Mouse (Mus musculus) limb, embryonic 10.5 days (tissue): ENCODE results near the gene Cmtm4. TPM values are rescaled to one million over a fixed set of nuclear protein-coding genes. Genes with fewer than 3 reads are reported as not detected.
A peak's percentile ranks its signal among the peaks of the same experiment; 100 is the strongest.

ENCODE experiments used
- DNase-seq: peaks from one replicate; pipeline ENCODE4 v3.0.0-alpha.2; 2017; ENCODE audit warnings: low spot score
- H3K27ac ChIP-seq: fragments of 300-500 bp; sonication (generic); 2 replicates; pipeline ENCODE4 v1.5.1; 2016; ENCODE audit warnings: mild to moderate bottlenecking
- H3K27me3 ChIP-seq: fragments of 300-500 bp; sonication (generic); 2 replicates; pipeline ENCODE4 v1.6.1; 2016; ENCODE audit warnings: low read depth, mild to moderate bottlenecking; ENCODE audit not compliant: poor library complexity, severe bottlenecking
- H3K36me3 ChIP-seq: fragments of 300-500 bp; sonication (generic); 2 replicates; pipeline ENCODE4 v1.6.1; 2016; ENCODE audit warnings: mild to moderate bottlenecking, moderate library complexity
- H3K4me1 ChIP-seq: fragments of 300-500 bp; sonication (generic); 2 replicates; pipeline ENCODE4 v1.6.1; 2016
- H3K4me3 ChIP-seq: fragments of 300-500 bp; sonication (generic); 2 replicates; pipeline ENCODE4 v1.5.1; 2016; ENCODE audit warnings: mild to moderate bottlenecking, moderate library complexity
- H3K9me3 ChIP-seq: fragments of 300-500 bp; sonication (generic); replicated peaks from 2 replicates; pipeline ENCODE4 v1.6.1; 2016; ENCODE audit warnings: mild to moderate bottlenecking
- WGBS: fragments of 180-500 bp; shearing (Covaris S2); methylation state at CpG from one replicate; pipeline ENCODE4 v1.1.7; 2016; 5-methylcytosine and 5-hydroxymethylcytosine counted together
- polyA plus RNA-seq: library from polyadenylated mRNA; unstranded; fragments of >200 nt; fragmentation: Nextera tagmentation; extraction: Ambion mirVana; gene quantifications from 2 replicates; pipeline ENCODE4 v1.2.1, GENCODE M21; 2016

Cmtm4 gene
- polyA plus RNA-seq, 1 experiment from 2014 or later, result 2.3 TPM

DNA sequence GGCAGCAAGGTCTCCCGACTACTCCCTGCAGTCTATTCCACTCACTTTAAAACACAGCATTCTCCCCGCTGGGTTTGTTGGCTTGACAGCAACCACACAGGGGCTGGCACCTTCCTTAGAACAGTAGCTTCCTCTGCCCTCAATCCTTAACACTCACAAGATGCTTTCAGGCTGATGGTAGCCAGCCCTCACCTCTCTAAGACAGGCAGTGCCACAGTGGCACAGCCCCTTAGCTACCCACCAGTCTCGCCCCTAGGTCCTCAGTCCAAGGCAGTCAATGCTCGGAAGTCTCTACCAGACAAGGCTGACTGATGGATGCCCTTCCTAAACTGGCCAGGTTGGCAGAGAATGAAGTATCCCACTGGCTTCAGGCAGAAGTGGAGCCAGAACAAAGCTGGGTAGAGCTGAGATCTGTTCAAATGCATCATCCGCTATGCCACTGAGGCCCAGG is 14.6 kb downstream of the Cmtm4 start:
- Histone ChIP-seq H3K9me3 (no peaks in the 10 kb centered on the region), H3K27ac (no peak overlapping the region), H3K4me1 (peaks cover 20% of the 10 kb centered on the region), H3K4me3 (no peak overlapping the region), H3K27me3 (no peaks in the 10 kb centered on the region), H3K36me3 (no peaks in the 10 kb centered on the region)
- no peak for DNase-seq
- WGBS, result 79% methylated on average over 5 of the region's 5 CpGs

- Histone ChIP-seq H3K27me3 (no peaks in the 10 kb centered on the region), H3K4me3 (no peak overlapping the region), H3K9me3 (no peaks in the 10 kb centered on the region), H3K27ac (no peak overlapping the region), H3K36me3 (no peaks in the 10 kb centered on the region), H3K4me1 (peaks cover 25% of the 10 kb centered on the region)
- WGBS, result 89% methylated on average over 7 of the region's 7 CpGs
- DNase-seq, result no peak
Measured at GRCm38 (mm10) chr8:104380269-104380668, 15.3 kb downstream of the Cmtm4 start.

DNA sequence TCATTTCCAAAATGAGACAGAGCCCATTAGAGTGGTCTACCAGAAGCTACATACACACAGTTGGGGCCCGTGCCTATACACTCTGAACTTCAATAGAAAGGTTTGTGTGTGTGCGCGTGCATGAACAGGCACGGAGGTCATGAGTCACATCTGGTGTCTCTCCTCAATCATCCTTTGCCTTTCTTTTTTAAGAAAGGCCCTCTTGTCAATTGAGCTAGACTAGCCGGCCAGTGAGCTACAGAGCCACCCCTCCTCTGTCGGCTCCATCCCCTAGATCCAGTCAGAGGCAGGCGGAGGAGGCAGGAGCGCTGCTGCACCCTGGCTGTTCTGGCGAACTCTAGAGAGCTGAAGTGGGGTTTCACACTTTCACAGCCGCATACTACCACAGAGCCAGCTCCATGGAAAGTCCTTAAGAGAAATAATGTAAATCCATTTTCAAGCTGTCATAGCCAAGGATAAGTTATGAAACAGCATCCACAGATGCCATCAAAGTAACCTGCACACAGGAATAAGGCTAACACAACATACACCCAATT is 16.2 kb downstream of the Cmtm4 start:
- H3K9me3 ChIP-seq, result no peaks in the 10 kb centered on the region
- no peaks in the 10 kb centered on the region for H3K36me3 ChIP-seq
- H3K4me1 ChIP-seq, result peaks cover 32% of the 10 kb centered on the region
- no peak for DNase-seq
- 49% methylated on average over 10 of the region's 10 CpGs for WGBS
- H3K27me3 ChIP-seq, result no peaks in the 10 kb centered on the region
- H3K27ac ChIP-seq, result no peak overlapping the region
- H3K4me3 ChIP-seq, result no peak overlapping the region

DNA sequence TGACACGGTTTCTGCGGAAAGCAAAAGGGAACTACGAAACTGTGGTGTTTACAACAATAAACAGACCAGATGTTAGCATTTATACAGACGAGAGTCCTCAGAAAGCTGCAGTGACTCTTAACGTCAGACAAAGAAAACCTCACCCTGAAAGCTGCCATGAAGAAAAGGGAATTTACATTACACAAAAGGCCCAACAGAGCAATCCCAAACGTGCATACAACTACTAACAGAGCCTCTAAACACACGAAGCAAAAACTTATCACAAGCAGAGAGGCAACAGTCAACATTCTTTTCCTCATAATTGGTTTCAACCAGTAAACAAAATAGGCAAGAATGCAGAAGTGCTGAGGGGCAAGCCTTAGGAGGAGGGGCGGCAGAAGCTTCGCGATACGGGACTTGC is 18.9 kb downstream of the Cmtm4 start:
- Histone ChIP-seq H3K27me3 (no peaks in the 10 kb centered on the region), H3K27ac (peak overlapping the region; percentile 34; the same call in 1 of the 2 replicates), H3K4me3 (no peak overlapping the region), H3K4me1 (peaks cover 26% of the 10 kb centered on the region), H3K36me3 (0 out of 2 replicates have a peak, but pooled peaks cover under 1% of the 10 kb centered on the region), H3K9me3 (no peaks in the 10 kb centered on the region)
- no peak for DNase-seq
- 67% methylated on average over 11 of the region's 11 CpGs for WGBS

- H3K9me3 ChIP-seq, result no peaks in the 10 kb centered on the region
- WGBS, result 69% methylated on average over 5 of the region's 5 CpGs
- H3K4me1 ChIP-seq, result peaks cover 21% of the 10 kb centered on the region
- no peak overlapping the region for H3K4me3 ChIP-seq
- 0 out of 2 replicates have a peak overlapping the region, but pooled peaks have one; percentile 1 for H3K27ac ChIP-seq
- H3K27me3 ChIP-seq, result no peaks in the 10 kb centered on the region
- no peak for DNase-seq
- H3K36me3 ChIP-seq, result peaks cover 7% of the 10 kb centered on the region; the same call in 1 of the 2 replicates
Measured at GRCm38 (mm10) chr8:104375959-104376358, 19.6 kb downstream of the Cmtm4 start.

- Histone ChIP-seq H3K4me3 (no peak overlapping the region), H3K27me3 (no peaks in the 10 kb centered on the region), H3K27ac (0 out of 2 replicates have a peak overlapping the region, but pooled peaks have one; percentile 1), H3K9me3 (no peaks in the 10 kb centered on the region), H3K36me3 (peaks cover 7% of the 10 kb centered on the region; the same call in 1 of the 2 replicates), H3K4me1 (peaks cover 18% of the 10 kb centered on the region)
- no peak for DNase-seq
- WGBS, result 64% methylated on average over 14 of the region's 14 CpGs
Measured at GRCm38 (mm10) chr8:104374864-104375846, 20.5 kb downstream of the Cmtm4 start.

- Histone ChIP-seq H3K4me3 (no peak overlapping the region), H3K27ac (no peak overlapping the region), H3K27me3 (no peaks in the 10 kb centered on the region), H3K36me3 (peaks cover 7% of the 10 kb centered on the region; the same call in 1 of the 2 replicates), H3K4me1 (peaks cover 21% of the 10 kb centered on the region), H3K9me3 (no peaks in the 10 kb centered on the region)
- 88% methylated on average over 11 of the region's 11 CpGs for WGBS
- DNase-seq, result no peak
Measured at GRCm38 (mm10) chr8:104374269-104374668, 21.3 kb downstream of the Cmtm4 start.

- Histone ChIP-seq H3K9me3 (no peaks in the 10 kb centered on the region), H3K36me3 (peaks cover 7% of the 10 kb centered on the region; the same call in 1 of the 2 replicates), H3K4me3 (no peak overlapping the region), H3K27me3 (no peaks in the 10 kb centered on the region), H3K27ac (no peak overlapping the region), H3K4me1 (peaks cover 21% of the 10 kb centered on the region)
- 92% methylated on average over 11 of the region's 11 CpGs for WGBS
- DNase-seq, result no peak
Measured at GRCm38 (mm10) chr8:104373779-104374178, 21.8 kb downstream of the Cmtm4 start.

GRCm38 (mm10) chr8:104371121-104371520 is 24.5 kb downstream of the Cmtm4 start:
- no peaks in the 10 kb centered on the region for H3K27me3 ChIP-seq
- H3K36me3 ChIP-seq, result peaks cover 7% of the 10 kb centered on the region; the same call in 1 of the 2 replicates
- no peak overlapping the region for H3K4me3 ChIP-seq
- peaks cover 18% of the 10 kb centered on the region for H3K4me1 ChIP-seq
- H3K27ac ChIP-seq, result no peak overlapping the region
- no peak for DNase-seq
- 86% methylated on average over 6 of the region's 6 CpGs for WGBS
- H3K9me3 ChIP-seq, result no peaks in the 10 kb centered on the region

- WGBS, result 79% methylated on average over 6 of the region's 6 CpGs
- H3K4me1 ChIP-seq, result peaks cover 14% of the 10 kb centered on the region
- no peak overlapping the region for H3K4me3 ChIP-seq
- H3K9me3 ChIP-seq, result no peaks in the 10 kb centered on the region
- H3K36me3 ChIP-seq, result peaks cover 7% of the 10 kb centered on the region; the same call in 1 of the 2 replicates
- H3K27ac ChIP-seq, result no peak overlapping the region
- H3K27me3 ChIP-seq, result no peaks in the 10 kb centered on the region
- DNase-seq, result no peak
Measured at GRCm38 (mm10) chr8:104370071-104370470, 25.5 kb downstream of the Cmtm4 start.

GRCm38 (mm10) chr8:104369591-104369990 is 26.0 kb downstream of the Cmtm4 start:
- peaks cover 7% of the 10 kb centered on the region; the same call in 1 of the 2 replicates for H3K36me3 ChIP-seq
- H3K4me1 ChIP-seq, result peaks cover 10% of the 10 kb centered on the region; the same call in 1 of the 2 replicates
- WGBS, result 91% methylated on average over 12 of the region's 12 CpGs
- no peaks in the 10 kb centered on the region for H3K27me3 ChIP-seq
- DNase-seq, result no peak
- H3K27ac ChIP-seq, result no peak overlapping the region
- no peak overlapping the region for H3K4me3 ChIP-seq
- H3K9me3 ChIP-seq, result no peaks in the 10 kb centered on the region

- no peaks in the 10 kb centered on the region for H3K9me3 ChIP-seq
- no peak overlapping the region for H3K4me3 ChIP-seq
- H3K27ac ChIP-seq, result no peak overlapping the region
- peaks cover 7% of the 10 kb centered on the region; the same call in 1 of the 2 replicates for H3K36me3 ChIP-seq
- 67% methylated on average over 5 of the region's 5 CpGs for WGBS
- DNase-seq, result no peak
- H3K4me1 ChIP-seq, result peaks cover 10% of the 10 kb centered on the region; the same call in 1 of the 2 replicates
- no peaks in the 10 kb centered on the region for H3K27me3 ChIP-seq
Measured at GRCm38 (mm10) chr8:104367398-104367797, 28.2 kb downstream of the Cmtm4 start.

- Histone ChIP-seq H3K4me3 (no peak overlapping the region), H3K27me3 (no peaks in the 10 kb centered on the region), H3K27ac (no peak overlapping the region), H3K36me3 (no peaks in the 10 kb centered on the region), H3K9me3 (no peaks in the 10 kb centered on the region), H3K4me1 (peaks cover 10% of the 10 kb centered on the region; the same call in 1 of the 2 replicates)
- no peak for DNase-seq
- 88% methylated on average over 9 of the region's 9 CpGs for WGBS
Measured at GRCm38 (mm10) chr8:104365695-104366094, 29.9 kb downstream of the Cmtm4 start.
